Mouse (Mus musculus) layer of hippocampus, adult 11-12 months (tissue): ENCODE measurements around the gene Gm9857.

Source experiments
- DNase-seq: peaks from one replicate; pipeline ENCODE4 v3.0.0; 2022; ENCODE audit warnings: low spot score

Gene Gm9857

GRCm38 (mm10) chr3:108940001-108940633 lies at the start of gene Gm9857:
Gene Gm9857, minus strand, starts transcription at chr3:108940445.
- DNase-seq, result no peak

GRCm38 (mm10) chr3:108987009-108987659 lies 46.9 kb upstream of the Gm9857 start:
- no peak for DNase-seq

DNA sequence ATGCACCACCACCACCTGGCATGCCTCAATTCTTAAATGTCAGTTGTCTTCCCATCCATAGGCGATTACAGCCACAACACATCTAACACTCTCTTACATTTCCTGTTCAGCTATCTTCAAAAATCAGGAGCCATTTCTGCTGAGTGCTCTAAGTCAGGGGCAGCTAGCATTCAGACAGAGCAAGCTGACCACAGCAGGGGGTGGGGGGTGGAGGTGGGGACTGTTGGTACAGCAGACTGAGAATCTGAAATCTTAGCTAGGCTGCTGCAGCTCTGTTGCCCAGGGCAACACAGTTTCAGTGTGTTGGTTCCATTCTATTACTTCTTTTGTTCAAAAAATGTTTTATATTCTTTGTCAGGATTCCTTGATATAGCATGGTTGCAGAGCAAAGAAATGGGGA lies 46.3 kb upstream of the Gm9857 start:
- DNase-seq, result no peak

GRCm38 (mm10) chr3:108983989-108984388 lies 43.7 kb upstream of the Gm9857 start:
- no peak for DNase-seq

GRCm38 (mm10) chr3:108981946-108982345 lies 41.7 kb upstream of the Gm9857 start:
- DNase-seq, result no peak

- no peak for DNase-seq
These were observed 37.2 kb upstream of the Gm9857 start for GRCm38 (mm10) chr3:108977340-108978030.

DNA sequence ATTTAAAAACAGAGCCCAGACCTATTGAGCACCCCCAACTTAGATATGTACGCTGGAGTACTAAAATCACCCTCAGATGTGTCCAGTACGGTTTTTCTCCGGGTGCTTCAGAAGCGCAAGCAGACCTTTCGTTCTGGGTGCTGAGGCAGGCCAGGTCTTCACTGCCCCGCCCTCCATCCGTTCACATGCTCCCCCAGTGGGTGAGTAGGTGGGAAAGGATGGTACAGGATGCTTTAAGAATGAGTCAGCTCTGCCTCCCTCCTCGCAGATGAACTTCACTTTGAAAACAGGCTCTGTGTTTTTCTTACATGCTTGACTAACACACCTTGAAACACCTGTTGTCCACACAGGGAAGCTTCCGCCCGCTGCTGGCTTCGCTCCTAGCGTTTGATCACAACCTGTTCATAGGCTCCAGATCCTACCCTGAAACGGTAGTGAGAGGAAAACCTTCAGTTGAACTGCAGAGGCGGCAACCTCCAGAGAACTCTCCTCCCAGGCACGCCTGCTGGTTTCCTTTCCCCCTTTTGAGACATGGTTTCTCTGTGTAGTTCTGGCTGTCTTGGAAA lies 34.8 kb upstream of the Gm9857 start:
- DNase-seq, result no peak

DNA sequence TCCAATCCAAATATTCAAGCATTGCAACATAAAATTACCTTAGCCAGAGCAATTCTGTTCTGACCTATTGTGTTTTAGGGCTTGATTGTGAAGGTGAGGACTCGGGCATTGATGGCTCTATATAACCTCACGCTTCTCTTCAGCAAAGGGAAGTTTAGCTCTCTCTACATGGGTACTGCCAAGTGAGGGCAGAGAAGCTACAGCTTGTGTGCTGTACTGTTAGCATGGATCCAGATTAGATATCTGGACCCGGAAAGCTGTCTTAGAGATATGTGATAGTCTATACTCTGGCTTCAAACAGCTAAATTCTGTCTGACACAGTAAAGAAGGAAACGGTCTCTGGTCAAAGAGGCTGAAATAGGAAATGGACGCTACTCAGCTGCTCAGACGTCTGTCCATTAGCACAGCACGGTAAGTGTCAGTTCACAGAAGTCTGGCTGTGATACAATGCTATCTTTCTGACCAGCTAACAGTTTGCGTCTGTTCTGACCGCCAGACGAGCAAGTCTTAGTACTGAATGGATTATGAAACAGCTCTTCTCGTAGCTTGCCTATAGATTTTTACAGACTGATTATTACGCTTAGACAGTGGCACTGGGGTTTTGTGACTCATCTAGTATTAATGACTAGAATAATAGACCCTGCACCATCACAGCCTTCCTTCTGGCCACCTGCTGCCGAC lies 33.9 kb upstream of the Gm9857 start:
- no peak for DNase-seq

DNA sequence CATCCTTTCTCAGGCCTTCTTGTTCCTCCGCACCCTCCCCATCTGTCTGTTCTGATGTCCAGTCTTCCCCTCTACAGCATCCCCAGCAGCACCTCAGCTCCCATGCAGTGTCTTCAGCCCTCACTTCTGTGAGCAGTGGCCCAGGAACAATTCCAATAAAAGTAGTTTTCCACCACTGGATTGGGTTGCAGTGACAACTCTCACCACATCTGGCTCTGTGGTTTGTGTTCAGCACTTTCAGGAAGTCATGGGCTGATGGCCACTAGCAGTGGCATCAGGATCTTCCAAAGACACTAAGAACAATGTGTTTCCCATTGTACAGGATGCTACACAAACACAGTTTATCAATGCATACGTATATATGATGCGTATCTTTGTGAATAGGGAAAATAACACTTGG lies 25.8 kb upstream of the Gm9857 start:
- no peak for DNase-seq

DNA sequence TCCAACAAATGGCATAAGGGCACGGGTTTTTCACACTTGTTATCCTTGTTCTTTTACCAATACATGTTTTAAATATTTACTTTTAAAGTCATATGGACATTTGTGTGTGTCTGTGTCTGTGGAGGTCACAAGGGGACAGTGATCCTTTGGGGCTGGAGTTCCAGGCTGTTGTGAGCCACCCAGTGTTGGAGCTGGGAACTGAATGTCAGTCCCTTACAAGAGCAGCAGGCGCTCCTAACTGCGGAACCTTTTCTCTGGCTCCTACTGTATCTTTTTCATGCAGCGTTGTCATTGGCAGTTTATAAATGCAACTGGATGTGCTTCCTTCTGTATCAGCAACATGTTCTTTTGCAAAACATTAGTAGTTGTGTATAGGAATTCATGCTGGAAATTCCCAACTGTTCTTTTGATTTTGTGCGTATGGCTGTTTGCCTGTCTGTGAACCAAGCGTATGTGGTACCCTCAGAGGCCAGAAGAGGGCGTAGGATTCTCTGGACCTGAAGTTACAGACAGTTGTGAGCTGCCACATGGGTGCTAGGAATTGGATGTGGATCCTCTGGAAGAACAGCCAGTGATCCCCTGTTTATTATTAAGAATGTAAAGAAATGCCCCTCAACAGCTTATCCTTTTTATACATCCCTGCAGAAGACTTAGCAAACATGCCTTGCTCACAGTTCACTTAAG lies 24.3 kb upstream of the Gm9857 start:
- no peak for DNase-seq

DNA sequence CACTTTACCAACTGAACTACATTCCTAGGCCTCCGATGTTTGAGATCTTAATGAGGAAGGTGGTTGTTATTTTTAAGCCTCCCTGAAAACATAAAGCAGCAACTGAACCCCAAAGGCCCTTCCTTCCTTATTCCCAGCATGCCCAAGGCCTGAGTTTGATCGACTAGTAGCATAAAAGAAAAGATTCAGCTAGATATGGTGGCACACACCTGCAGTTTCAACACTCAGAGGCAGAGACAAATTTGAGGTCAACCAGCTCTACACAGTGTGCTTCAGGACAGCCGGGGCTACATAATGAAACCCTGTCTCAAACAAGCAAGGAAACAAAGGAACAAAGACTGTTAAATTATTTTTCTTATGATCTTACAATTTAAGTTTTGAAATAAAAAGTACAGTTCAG lies 23.5 kb upstream of the Gm9857 start:
- no peak for DNase-seq

GRCm38 (mm10) chr3:108963278-108963677 lies 23.0 kb upstream of the Gm9857 start:
- DNase-seq, result no peak

GRCm38 (mm10) chr3:108961655-108962054 lies 21.4 kb upstream of the Gm9857 start:
- no peak for DNase-seq

DNA sequence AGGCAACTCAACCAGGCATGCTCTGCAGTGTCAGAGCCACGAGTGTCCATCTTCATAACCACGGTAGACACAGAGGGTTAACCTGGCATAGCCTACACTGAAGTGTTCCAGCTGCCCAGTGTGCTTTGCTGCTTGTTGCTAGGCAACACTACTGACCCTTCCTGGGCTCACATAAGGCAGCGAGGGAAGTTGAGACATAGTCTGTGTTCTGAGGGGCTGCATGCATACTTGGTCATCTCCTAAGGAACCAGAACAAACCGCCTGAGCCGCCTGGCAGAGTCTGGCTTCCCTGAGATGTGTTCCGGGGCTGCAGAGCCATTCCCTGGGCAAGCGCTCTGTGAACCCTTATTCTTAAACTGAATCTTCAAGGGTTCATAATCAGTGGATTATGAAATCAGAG lies 21.0 kb upstream of the Gm9857 start:
- no peak for DNase-seq

DNA sequence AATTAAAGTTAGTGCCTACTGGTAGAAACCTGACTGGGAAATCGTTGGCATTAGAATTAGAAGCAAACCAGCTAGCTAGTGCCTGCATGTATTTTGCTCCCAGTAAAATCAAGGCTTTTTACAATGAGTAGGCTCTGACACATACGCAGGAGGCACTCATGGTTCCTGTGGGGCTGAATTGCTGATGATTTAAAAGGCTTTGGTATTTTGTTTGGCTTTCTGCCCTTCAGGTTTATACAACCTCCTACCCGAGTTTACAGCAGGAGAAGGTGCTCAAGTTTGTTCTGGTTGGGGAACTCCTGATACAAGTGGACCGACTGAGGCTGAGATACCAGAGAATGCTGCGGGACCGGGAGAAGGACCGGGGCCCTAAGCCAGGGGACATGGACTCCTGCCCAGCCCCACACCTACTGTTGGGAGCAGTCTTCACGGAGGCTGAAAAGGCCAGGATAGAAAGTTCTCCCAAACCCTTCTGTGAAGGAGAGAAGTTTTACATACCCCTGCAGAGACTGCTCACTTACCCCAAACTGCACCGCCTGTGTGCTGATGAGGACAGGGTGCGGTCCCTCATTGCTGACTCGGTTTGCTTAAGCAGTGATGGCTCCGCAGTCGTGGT lies 19.5 kb upstream of the Gm9857 start:
- DNase-seq, result no peak

DNA sequence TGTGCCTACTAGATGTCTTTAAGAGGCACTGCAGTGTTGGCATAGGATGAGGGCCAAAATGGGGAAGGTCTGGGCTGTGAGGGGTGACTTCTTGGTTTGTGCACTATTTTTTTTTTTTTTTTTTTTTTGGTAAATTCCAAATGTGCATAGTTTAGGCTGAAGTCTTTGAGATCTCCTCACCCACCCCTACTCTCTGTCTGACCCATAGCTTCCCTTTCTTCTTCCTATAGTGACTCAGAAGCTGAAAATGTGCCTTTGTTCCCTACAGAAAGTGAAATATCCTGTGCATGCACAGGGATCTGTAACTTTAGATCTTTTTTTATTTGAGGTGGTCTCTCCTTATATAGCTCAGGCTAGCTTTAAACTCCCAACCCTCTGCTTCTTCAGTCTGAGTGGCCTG lies 17.7 kb upstream of the Gm9857 start:
- DNase-seq, result no peak

DNA sequence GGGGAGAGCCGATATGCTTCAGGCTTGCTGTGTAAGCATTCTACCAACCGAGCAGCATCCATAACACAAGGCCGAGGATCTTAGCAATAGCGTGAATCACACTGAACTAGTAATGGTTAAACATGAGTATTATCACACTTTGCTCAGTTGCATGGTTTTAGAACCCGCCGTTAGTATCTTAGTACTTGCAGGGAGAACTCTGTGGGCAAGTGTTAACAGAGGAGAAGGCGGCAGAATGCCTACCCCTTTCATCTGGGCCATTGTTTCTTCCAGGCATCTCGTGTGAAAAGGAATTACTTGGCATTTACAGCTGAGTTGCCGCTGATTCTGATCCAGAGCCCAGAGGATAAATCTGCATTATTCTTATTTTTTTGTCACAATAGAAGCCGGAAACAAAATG lies 751 bp upstream of the Gm9857 start:
- no peak for DNase-seq

DNA sequence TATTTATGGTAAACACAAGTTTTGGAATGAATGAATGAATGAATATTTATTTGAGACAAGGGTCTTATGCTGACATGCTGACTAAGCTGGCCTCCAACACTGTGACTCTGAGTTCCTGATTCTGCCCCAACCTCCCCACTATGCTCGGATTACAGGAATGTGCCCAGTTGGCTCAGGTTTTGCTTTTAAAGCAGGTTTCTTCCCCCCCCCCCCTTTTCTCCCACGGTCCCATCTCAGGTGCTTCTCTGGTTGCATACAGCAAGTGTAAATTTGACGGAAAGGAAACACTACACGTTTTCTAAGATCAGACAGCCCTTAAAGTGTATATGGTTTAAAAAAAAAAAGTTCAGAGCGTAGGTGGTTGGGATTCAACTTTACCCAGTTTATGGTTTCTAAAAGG lies 672 bp downstream of the Gm9857 start, which contains the start of gene Henmt1:
Gene Henmt1 (plus strand): TSS at position 301 of the 400 bp plus-strand sequence.
- no peak for DNase-seq

DNA sequence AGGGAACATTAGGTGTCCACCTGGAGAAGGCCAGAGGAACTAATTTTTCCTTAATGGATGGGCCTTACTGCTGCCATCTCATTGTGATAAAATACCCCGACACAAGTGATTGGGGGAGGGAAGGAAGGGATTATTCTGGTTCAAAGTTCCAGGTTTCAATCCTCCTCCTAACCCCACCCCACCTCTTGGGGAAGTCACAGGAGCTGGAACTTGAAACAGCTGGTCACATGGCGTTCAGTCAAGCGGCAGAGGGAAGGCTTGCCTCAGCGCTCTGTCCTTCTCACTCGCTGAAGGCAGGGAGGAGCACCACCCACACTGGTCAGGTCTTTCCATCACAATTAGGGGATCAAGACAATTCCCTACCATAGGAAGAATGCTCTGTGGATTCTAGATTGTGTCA lies 1.6 kb downstream of the Gm9857 start:
- no peak for DNase-seq

DNA sequence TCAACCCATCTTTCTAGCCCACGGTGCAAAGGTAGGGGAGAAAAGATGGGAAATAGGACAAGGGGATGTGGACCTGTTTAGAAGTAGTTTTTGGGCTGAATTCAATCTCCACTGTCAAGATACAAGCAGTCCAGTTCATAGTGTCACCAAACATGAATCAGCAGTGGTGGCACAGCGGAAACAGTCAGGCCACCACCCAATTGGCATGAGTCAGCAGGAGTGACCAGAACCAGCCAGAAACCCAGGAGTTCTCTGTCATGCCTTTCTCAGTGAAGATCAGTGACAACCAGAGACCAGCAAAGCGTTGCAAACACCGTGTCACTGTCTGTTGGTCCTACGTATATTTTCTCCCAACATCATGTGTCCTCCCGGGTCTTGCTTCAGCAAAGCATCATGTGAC lies 6.7 kb downstream of the Gm9857 start:
- DNase-seq, result no peak

DNA sequence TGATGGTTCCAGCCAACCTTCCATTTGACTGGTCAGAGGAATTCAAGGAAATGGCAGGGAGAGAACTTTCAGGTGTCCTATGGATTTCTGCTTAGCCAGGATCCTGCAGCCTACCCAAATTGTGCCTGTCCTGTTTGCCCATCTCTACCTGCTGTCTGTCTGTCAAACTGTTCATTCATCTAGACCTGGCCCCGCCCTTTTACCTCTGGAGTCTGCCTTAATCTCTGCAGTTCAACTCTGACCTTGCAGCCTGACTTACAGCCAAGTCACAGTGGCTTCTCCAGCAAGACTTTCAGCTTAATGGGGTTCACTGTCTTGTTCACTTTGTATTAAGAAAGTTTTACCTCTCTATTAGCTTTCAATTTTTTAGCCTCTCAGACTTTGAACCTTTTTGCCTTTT lies 13.9 kb downstream of the Gm9857 start:
- no peak for DNase-seq
